Mouse (Mus musculus) leukemia stem cell, adult 10-12 weeks (primary cell): ENCODE results near the gene Ascc1. TPM values are rescaled to one million over a fixed set of nuclear protein-coding genes. Genes with fewer than 3 reads are reported as not detected.

Experiments used
- polyA plus RNA-seq: library from polyadenylated mRNA; stranded (reverse); fragments of >175 nt; gene quantifications from 2 replicates; pipeline ENCODE4 v1.2.3, GENCODE M21; 2012; ENCODE audit warnings: low replicate concordance

The Ascc1 gene
- polyA plus RNA-seq, result 20.0 and 44.4 TPM in 2 replicates

GRCm38 (mm10) chr10:60002673-60003212 is at the start of gene Ascc1, which contains the start of gene Anapc16:
Gene Ascc1 (plus strand): TSS chr10:60002805.
Gene Anapc16 (minus strand): TSS chr10:60003135.

GRCm38 (mm10) chr10:60106146-60106530 is 103.5 kb downstream of the Ascc1 start, which contains the start of gene Spock2:
Gene Spock2 (plus strand): TSS chr10:60106219.

Other genes with a start within 250 kb of the Ascc1 start
- gene Dnajb12, start 123.2 kb upstream of the Ascc1 start, polyA plus RNA-seq, result 66.1 and 90.9 TPM in 2 replicates
- gene Ddit4, start 51.0 kb upstream of the Ascc1 start, polyA plus RNA-seq, result 12.3 and 13.0 TPM in 2 replicates
- gene Anapc16, start 330 bp downstream of the Ascc1 start, polyA plus RNA-seq, result 36.3 and 107 TPM in 2 replicates
- gene Spock2, start 103.4 kb downstream of the Ascc1 start, polyA plus RNA-seq, result 0.32 and 0.72 TPM in 2 replicates
- 22.8 and 31.1 TPM in 2 replicates for gene Chst3, start 216.5 kb downstream of the Ascc1 start, polyA plus RNA-seq